Mouse (Mus musculus) liver, embryonic 16.5 days (tissue): ENCODE data around the gene Pafah1b3. TPM values are rescaled to one million over a fixed set of nuclear protein-coding genes. Genes with fewer than 3 reads are reported as not detected.

Experiments used
- ATAC-seq: fragments of 200-750 bp; cut with Nextera tagmentation; 2 replicates; pipeline ENCODE4 v1.8.0; 2017; ENCODE audit warnings: low read depth, mild to moderate bottlenecking, moderate number of reproducible peaks, moderate library complexity
- H3K27ac ChIP-seq: fragments of 300-500 bp; sonication (generic); 2 replicates; pipeline ENCODE4 v1.5.1; 2014; ENCODE audit warnings: mild to moderate bottlenecking, low read length
- H3K27me3 ChIP-seq: fragments of 300-500 bp; sonication (generic); 2 replicates; pipeline ENCODE4 v1.6.1; 2014; ENCODE audit warnings: low read depth, low read length, mixed read lengths; ENCODE audit not compliant: control insufficient read depth, insufficient read depth
- H3K36me3 ChIP-seq: fragments of 300-500 bp; sonication (generic); 2 replicates; pipeline ENCODE4 v1.6.1; 2014; ENCODE audit warnings: mild to moderate bottlenecking; ENCODE audit not compliant: control insufficient read depth, insufficient read depth
- H3K4me1 ChIP-seq: fragments of 300-500 bp; sonication (generic); 2 replicates; pipeline ENCODE4 v1.6.1; 2014; ENCODE audit warnings: low read depth, low read length, mixed read lengths; ENCODE audit not compliant: control insufficient read depth
- H3K4me2 ChIP-seq: fragments of 300-500 bp; sonication (generic); 2 replicates; pipeline ENCODE4 v1.6.1; 2014; ENCODE audit warnings: low read depth, low read length, mixed read lengths
- H3K4me3 ChIP-seq: fragments of 300-500 bp; sonication (generic); 2 replicates; pipeline ENCODE4 v1.5.1; 2014; ENCODE audit warnings: low read depth, mild to moderate bottlenecking, low read length
- H3K9ac ChIP-seq: fragments of 300-500 bp; sonication (generic); 2 replicates; pipeline ENCODE4 v1.6.1; 2014; ENCODE audit warnings: low read depth, low read length
- H3K9me3 ChIP-seq: fragments of 300-500 bp; sonication (generic); replicated peaks from 2 replicates; pipeline ENCODE4 v1.6.1; 2016; ENCODE audit warnings: low read length; ENCODE audit not compliant: control insufficient read depth
- WGBS: fragments of 180-500 bp; shearing (Covaris S2); extraction: QIAGEN DNeasy Blood & Tissue Kit; methylation state at CpG from one replicate; pipeline ENCODE4 v1.1.7; 2014; ENCODE audit not compliant: insufficient replicate concordance; 5-methylcytosine and 5-hydroxymethylcytosine counted together
- polyA plus RNA-seq: library from polyadenylated mRNA; unstranded; fragments of >200 nt; fragmentation: Nextera tagmentation; extraction: Ambion mirVana; gene quantifications from 2 replicates; pipeline ENCODE4 v1.2.1, GENCODE M21; 2015

The Pafah1b3 gene
- polyA plus RNA-seq, 1 experiment from 2014 or later, result 25.6 TPM

DNA sequence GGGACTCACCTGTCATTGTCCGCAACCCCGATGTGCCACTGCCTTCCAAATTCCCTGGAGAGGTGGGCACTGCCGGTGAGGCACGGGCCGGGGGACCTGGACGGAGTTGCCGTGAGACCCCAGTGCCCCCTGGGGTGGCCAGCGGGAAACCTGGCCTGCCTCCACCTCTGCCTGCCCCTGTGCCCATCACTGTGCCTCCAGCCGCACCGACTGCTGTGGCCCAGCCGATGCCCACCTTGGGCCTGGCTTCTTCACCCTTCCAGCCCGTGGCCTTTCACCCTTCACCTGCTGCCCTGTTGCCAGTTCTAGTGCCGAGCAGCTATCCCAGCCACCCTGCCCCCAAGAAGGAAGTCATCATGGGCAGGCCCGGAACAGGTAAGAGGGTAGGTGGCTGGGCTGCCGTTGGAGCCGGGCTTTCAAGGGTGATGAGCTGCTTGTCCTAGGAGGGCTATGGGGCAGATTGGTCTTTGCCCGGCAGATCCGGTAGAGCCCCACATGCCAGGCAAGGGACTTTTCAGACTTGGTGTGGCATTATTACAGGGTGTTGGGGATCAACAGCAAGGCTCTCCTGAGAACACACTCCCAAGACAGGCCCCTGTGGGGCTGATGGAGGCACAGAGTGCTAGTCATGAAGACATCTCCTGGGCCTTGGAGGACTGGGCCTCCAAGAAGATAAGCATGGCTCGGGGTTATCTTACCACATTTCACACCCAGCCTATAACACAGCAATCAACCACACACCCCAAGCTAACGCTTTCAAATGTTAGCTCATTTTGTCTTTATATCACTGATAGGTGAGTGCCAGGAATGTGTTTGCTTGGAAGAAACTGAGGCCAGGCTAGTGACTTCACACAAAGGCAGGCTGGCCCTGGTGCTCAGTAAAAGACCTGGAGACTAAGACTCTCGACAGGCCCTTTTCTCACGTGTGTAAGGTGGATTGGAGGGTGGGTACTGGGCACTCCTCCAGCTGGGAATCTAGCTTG, 24.2 kb downstream of the Pafah1b3 start:
- WGBS, result 64% methylated on average over 22 of the region's 22 CpGs
- H3K27me3 ChIP-seq, result no peaks in the 10 kb centered on the region
- H3K9me3 ChIP-seq, result no peaks in the 10 kb centered on the region
- H3K9ac ChIP-seq, result peak overlapping the region; percentile 65
- peaks cover 13% of the 10 kb centered on the region for H3K36me3 ChIP-seq
- H3K4me2 ChIP-seq, result peak overlapping the region; percentile 59
- peaks cover 80% of the 10 kb centered on the region for H3K4me1 ChIP-seq
- peak overlapping the region; percentile 92 for H3K27ac ChIP-seq
- H3K4me3 ChIP-seq, result peak overlapping the region; percentile 33
- peak; percentile 74 for ATAC-seq

DNA sequence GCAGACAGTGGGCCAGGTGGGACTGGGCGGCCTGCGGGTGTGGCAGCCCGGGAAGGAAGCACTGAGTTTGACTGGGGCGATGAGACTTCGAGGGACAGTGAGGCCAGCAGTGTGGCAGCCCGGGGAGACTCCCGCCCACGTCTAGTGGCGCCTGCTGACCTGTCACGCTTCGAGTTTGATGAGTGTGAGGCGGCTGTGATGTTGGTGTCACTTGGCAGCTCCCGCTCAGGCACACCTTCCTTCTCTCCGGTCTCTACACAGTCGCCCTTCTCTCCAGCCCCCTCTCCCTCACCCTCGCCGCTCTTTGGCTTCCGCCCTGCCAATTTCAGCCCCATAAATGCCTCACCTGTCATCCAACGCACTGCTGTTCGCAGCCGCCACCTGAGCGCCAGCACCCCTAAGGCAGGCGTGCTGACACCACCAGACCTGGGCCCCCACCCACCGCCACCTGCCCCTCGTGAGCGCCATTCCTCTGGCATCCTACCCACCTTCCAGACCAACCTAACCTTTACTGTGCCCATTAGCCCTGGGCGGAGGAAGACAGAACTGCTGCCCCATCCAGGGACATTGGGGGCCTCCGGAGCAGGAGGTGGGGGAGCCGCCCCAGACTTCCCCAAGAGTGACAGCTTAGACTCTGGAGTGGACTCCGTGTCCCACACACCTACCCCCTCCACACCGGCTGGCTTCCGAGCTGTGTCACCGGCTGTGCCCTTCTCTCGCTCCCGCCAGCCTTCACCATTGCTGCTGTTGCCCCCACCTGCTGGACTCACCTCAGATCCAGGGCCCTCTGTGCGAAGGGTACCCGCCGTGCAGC, 25.1 kb downstream of the Pafah1b3 start:
- peak overlapping the region; percentile 65 for H3K9ac ChIP-seq
- peak overlapping the region; percentile 59 for H3K4me2 ChIP-seq
- H3K27me3 ChIP-seq, result no peaks in the 10 kb centered on the region
- H3K36me3 ChIP-seq, result peaks cover 13% of the 10 kb centered on the region
- ATAC-seq, result no peak
- H3K9me3 ChIP-seq, result no peaks in the 10 kb centered on the region
- WGBS, result 87% methylated on average over 38 of the region's 38 CpGs
- peak overlapping the region; percentile 92 for H3K27ac ChIP-seq
- H3K4me3 ChIP-seq, result no peak overlapping the region; the same call in 1 of the 2 replicates
- H3K4me1 ChIP-seq, result peaks cover 72% of the 10 kb centered on the region

DNA sequence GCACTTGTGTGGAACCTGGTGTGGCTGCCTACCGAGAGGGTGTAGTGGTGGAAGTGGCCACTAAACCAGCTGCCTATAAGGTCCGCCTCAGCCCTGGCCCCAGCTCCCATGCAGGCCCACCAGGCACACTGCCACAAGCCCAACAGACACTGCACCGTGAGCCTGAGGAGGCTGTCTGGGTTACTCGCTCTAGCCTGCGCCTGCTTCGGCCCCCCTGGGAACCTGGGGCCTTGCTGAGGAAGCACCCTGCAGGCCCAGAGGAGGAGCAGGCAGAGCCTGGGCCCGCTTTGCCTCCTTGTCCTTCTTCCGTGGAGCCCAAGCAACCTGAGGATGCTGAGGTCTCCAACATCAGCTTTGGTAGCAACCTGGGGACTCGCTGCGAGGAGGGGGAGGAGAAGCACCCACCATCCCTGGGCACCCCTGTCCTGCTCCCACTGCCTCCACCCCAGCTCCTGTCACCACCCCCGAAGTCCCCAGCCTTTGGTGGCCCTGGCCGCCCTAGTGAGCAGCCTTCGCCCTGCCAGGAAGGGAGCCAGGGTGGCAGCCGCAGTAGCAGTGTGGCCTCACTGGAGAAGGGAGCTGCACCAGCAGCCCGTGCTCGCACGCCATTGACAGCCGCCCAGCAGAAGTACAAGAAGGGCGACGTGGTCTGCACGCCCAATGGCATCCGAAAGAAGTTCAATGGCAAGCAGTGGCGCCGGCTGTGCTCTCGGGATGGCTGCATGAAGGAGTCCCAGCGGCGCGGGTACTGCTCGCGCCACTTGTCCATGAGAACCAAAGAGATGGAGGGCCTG, 25.9 kb downstream of the Pafah1b3 start:
- no peak overlapping the region for H3K9ac ChIP-seq
- H3K27me3 ChIP-seq, result no peaks in the 10 kb centered on the region
- no peak overlapping the region for H3K27ac ChIP-seq
- H3K4me1 ChIP-seq, result peaks cover 67% of the 10 kb centered on the region
- WGBS, result 88% methylated on average over 29 of the region's 30 CpGs
- H3K9me3 ChIP-seq, result no peaks in the 10 kb centered on the region
- no peak overlapping the region for H3K4me2 ChIP-seq
- ATAC-seq, result no peak
- peaks cover 13% of the 10 kb centered on the region for H3K36me3 ChIP-seq
- no peak overlapping the region for H3K4me3 ChIP-seq

DNA sequence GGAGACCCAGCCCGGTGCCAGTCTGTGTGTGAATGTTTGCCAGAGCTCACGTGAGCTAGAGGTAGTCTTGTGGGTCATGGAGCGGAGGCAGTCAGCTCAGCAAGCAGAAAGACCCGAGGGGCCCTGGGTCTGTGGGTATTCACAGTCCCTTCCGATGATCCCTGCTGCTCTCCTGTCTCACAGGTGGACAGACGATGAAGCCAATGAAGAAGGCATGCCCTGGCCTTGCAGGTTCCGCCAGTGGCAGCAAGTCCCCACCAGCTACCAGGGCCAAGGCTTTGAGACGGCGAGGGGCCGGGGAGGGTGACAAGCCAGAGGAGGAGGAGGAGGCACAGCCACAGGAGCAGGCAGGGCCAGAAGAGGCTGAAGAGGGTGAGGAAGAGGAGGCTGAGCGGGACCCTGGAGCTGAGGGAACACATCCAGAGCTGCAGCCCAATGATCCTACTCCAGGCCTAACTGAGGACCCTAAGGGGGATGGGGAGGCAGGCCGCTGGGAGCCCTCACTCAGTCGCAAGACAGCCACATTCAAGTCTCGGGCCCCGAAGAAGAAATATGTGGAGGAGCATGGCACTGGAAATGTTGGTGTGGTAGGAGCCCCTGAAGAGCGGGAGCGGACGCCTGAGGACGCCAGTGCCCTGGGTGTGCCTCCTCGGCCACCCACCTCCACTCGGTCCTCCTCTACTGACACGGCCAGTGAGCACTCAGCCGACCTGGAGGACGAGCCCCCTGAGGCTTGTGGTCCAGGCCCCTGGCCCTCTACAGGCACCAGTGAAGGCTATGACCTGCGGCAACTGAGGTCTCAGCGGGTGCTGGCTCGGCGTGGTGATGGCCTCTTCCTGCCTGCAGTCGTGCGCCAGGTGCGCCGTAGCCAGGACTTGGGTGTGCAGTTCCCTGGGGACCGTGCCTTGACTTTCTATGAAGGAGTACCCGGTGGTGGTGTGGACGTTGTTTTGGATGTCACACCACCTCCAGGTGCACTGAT, 26.8 kb downstream of the Pafah1b3 start:
- H3K4me3 ChIP-seq, result no peak overlapping the region
- H3K4me1 ChIP-seq, result peaks cover 62% of the 10 kb centered on the region
- no peaks in the 10 kb centered on the region for H3K27me3 ChIP-seq
- no peak for ATAC-seq
- H3K9me3 ChIP-seq, result no peaks in the 10 kb centered on the region
- peaks cover 13% of the 10 kb centered on the region for H3K36me3 ChIP-seq
- WGBS, result 85% methylated on average over 35 of the region's 35 CpGs
- H3K9ac ChIP-seq, result no peak overlapping the region
- H3K4me2 ChIP-seq, result no peak overlapping the region
- H3K27ac ChIP-seq, result peak overlapping the region; percentile 35; the same call in 1 of the 2 replicates

DNA sequence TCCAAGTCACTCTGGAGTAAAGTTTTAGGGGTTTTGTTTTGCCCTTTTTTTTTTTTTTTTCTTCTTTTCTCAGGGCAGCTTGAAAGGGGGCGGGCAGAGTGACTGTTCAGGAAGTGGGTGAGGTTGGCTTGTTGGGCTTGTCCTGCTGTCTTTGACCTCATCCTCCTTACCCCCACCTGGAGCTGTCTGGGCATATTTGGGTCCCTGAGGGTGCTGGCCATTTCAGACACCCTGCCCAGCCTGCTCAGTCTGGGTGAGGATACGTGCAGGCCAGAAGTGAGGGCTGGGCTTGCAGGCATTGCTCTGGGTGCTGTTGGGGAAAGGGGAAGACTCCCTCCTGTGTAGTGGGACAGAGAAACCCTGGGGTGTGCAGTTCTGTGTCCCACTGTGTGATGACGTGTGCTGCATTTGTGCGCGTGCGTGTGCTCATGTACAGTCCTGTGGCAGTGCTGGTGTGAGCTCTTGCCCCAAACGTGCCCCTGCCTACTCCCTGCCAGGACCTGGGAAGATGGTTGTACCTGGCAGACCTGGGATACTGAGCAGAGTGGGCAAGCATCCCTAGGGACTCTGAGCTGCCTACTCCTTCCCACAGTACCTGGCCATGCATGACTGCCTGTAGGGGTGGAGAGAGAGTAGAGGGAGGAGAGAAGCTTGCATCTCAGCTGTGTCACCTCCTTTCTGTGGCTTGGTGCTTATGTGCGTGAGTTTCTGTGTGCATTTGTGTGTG, 28.1 kb downstream of the Pafah1b3 start:
- Histone ChIP-seq H3K4me2 (peak overlapping the region; percentile 92), H3K27ac (peak overlapping the region; percentile 94), H3K4me1 (peaks cover 54% of the 10 kb centered on the region), H3K36me3 (peaks cover 13% of the 10 kb centered on the region), H3K9ac (peak overlapping the region; percentile 99), H3K27me3 (no peaks in the 10 kb centered on the region), H3K9me3 (no peaks in the 10 kb centered on the region), H3K4me3 (peak overlapping the region; percentile 93)
- WGBS, result 62% methylated on average over 8 of the region's 8 CpGs
- ATAC-seq, result no peak

DNA sequence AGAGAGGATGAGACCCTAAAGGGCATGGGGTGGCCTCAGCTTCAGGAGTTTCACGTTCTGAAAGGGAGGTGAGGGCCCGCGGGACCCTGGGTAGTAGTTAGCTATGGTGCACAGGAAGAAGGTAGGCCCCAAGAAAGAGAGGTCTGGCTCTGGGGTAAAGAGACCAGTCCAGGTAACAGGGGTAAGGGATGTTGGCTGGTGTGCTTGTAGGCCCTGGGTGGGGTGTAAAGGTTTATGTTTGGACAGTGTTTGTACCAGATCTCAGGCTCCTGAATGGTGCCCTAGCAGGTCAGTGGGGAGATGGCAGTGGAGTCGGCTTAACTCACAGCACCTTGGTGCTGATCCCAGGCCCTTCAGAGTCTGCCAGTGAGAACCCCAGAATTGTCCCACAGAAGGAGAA, 28.8 kb downstream of the Pafah1b3 start:
- H3K27ac ChIP-seq, result peak overlapping the region; percentile 94
- peak overlapping the region; percentile 93 for H3K4me3 ChIP-seq
- WGBS, result 38% methylated on average over 4 of the region's 4 CpGs
- H3K9ac ChIP-seq, result peak overlapping the region; percentile 99
- no peaks in the 10 kb centered on the region for H3K27me3 ChIP-seq
- ATAC-seq, result no peak
- peak overlapping the region; percentile 92 for H3K4me2 ChIP-seq
- peaks cover 51% of the 10 kb centered on the region for H3K4me1 ChIP-seq
- no peaks in the 10 kb centered on the region for H3K9me3 ChIP-seq
- H3K36me3 ChIP-seq, result peaks cover 13% of the 10 kb centered on the region

DNA sequence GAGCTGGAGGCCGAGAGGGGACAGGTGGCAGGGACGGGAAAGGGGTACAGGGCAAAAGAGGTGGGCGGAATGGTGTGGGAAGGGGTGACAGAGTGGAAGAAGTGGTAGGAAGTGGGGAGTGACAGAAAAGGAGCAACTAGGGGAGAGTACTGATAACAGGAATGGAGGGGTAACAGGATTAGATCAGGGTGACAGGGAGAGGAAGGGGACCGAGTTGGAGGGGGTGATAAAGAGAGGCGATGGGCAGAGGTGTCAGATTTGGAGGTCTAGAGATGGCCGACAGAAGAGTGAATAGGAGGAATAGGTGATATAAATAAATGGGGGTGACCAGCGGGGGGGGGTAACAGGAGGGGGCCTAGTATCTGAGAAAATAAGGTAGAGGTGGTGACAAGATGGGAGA, 29.2 kb downstream of the Pafah1b3 start:
- Histone ChIP-seq H3K4me1 (peaks cover 48% of the 10 kb centered on the region), H3K27me3 (no peaks in the 10 kb centered on the region), H3K4me3 (peak overlapping the region; percentile 93), H3K9me3 (no peaks in the 10 kb centered on the region), H3K4me2 (peak overlapping the region; percentile 92), H3K9ac (peak overlapping the region; percentile 99), H3K27ac (peak overlapping the region; percentile 94), H3K36me3 (peaks cover 13% of the 10 kb centered on the region)
- ATAC-seq, result no peak
- WGBS, result 2% methylated on average over 7 of the region's 7 CpGs
